Mouse (Mus musculus) MEL (cell line): ENCODE measurements at regions not wholly inside any gene's neighbourhood (a gene's known extent, or its start where the extent isn't known, plus 50 kb on each side); places are given as distances from the start of the nearest gene placed in this dataset.
A peak's percentile ranks its signal among the peaks of the same experiment; 100 is the strongest.
"Not testable (repeated sequence)": the region's sequence is repeated elsewhere in the genome, so short reads cannot be mapped to it uniquely, and the experiment has no call there.

Experiments
- DNase-seq: peaks from one replicate; pipeline ENCODE4 v3.0.0; 2011; ENCODE audit warnings: low read depth, low spot score
- H3K27ac ChIP-seq: 2 replicates; pipeline ENCODE4 v1.5.1; 2012; ENCODE audit warnings: low read depth, mild to moderate bottlenecking, control low read depth, low read length, moderate library complexity; ENCODE audit not compliant: control insufficient read depth
- H3K27me3 ChIP-seq, 2 experiments: fragments of 150-350 bp in 1 of 2; sonication (generic) in 1 of 2; 2 replicates each; pipeline ENCODE4 v1.6.1; 2012; ENCODE audit warnings: low read length in 2 of 2, mild to moderate bottlenecking in 2 of 2, improper control_type of control experiment in 1 of 2, moderate library complexity in 1 of 2; ENCODE audit not compliant: insufficient read depth in 2 of 2, control insufficient read depth in 1 of 2
- H3K36me3 ChIP-seq, 2 experiments: 2 replicates each; pipeline ENCODE4 v1.6.1; 2012 to 2014; ENCODE audit warnings: low read length in 2 of 2, improper control_type of control experiment in 1 of 2, inconsistent platforms in 1 of 2, mild to moderate bottlenecking in 1 of 2; ENCODE audit not compliant: insufficient read depth in 2 of 2, control insufficient read depth in 1 of 2
- H3K4me1 ChIP-seq, 2 experiments: fragments of 150-350 bp in 1 of 2; sonication (generic) in 1 of 2; 2 replicates each; pipeline ENCODE4 v1.6.1; 2012; ENCODE audit warnings: low read length in 2 of 2, improper control_type of control experiment in 1 of 2, mild to moderate bottlenecking in 1 of 2; ENCODE audit not compliant: insufficient read depth in 2 of 2, control insufficient read depth in 1 of 2
- H3K4me3 ChIP-seq, 2 experiments: fragments of 150-350 bp in 1 of 2; sonication (generic) in 1 of 2; 2 replicates each; pipeline ENCODE4 v1.5.1; 2012; ENCODE audit warnings: low read depth in 2 of 2, low read length in 2 of 2, mild to moderate bottlenecking in 2 of 2, moderate library complexity in 2 of 2, control low read depth in 1 of 2, improper control_type of control experiment in 1 of 2; ENCODE audit not compliant: control insufficient read depth in 1 of 2, insufficient read depth in 1 of 2
- H3K79me2 ChIP-seq: 2 replicates; pipeline ENCODE4 v1.6.1; 2012; ENCODE audit warnings: mild to moderate bottlenecking, low read length, moderate library complexity; ENCODE audit not compliant: control insufficient read depth, poor library complexity, insufficient read depth
- H3K9ac ChIP-seq: 2 replicates; pipeline ENCODE4 v1.6.1; 2012; ENCODE audit warnings: low read depth, mild to moderate bottlenecking, control low read depth, low read length, moderate library complexity; ENCODE audit not compliant: control insufficient read depth, poor library complexity, severe bottlenecking
- H3K9me3 ChIP-seq: fragments of 150-350 bp; sonication (generic); replicated peaks from 2 replicates; pipeline ENCODE4 v1.6.1; 2012; ENCODE audit warnings: mild to moderate bottlenecking, low read length, improper control_type of control experiment, moderate library complexity; ENCODE audit not compliant: insufficient read depth
- CHD1 ChIP-seq: IDR thresholded peaks from 2 replicates; pipeline ENCODE4 v1.6.1; 2012; ENCODE audit warnings: low read depth, mild to moderate bottlenecking, inconsistent platforms, low read length, improper control_type of control experiment
- CHD2 ChIP-seq: IDR thresholded peaks from 2 replicates; pipeline ENCODE4 v1.6.1; 2011; ENCODE audit warnings: low read length, improper control_type of control experiment
- ELF1 ChIP-seq: IDR thresholded peaks from 2 replicates; pipeline ENCODE4 v1.6.1; 2014; ENCODE audit warnings: low read depth, mild to moderate bottlenecking, inconsistent platforms, low read length, improper control_type of control experiment, moderate library complexity
- EP300 ChIP-seq, 2 experiments: IDR thresholded peaks; 2 replicates each; pipeline ENCODE4 v1.6.1; 2011; ENCODE audit warnings: improper control_type of control experiment in 2 of 2, low read length in 2 of 2, low read depth in 1 of 2, mild to moderate bottlenecking in 1 of 2
- GATA1 ChIP-seq: IDR thresholded peaks from 2 replicates; pipeline ENCODE4 v1.6.1; 2011; ENCODE audit warnings: low read depth, low read length, improper control_type of control experiment
- HCFC1 ChIP-seq: IDR thresholded peaks from 2 replicates; pipeline ENCODE4 v1.6.1; 2012; ENCODE audit warnings: low read depth, mild to moderate bottlenecking, inconsistent platforms, low read length, improper control_type of control experiment, moderate library complexity
- KAT2A ChIP-seq: conservative IDR thresholded peaks from 2 replicates; pipeline ENCODE4 v1.6.1; 2012; ENCODE audit warnings: low read depth, low read length, improper control_type of control experiment, inconsistent platforms
- MAFK ChIP-seq: IDR thresholded peaks from 2 replicates; pipeline ENCODE4 v1.6.1; 2011; ENCODE audit warnings: low read depth, mild to moderate bottlenecking, low read length, improper control_type of control experiment, borderline replicate concordance
- MAX ChIP-seq: IDR thresholded peaks from 2 replicates; pipeline ENCODE4 v1.6.1; 2011; ENCODE audit warnings: low read length, improper control_type of control experiment
- MAZ ChIP-seq: IDR thresholded peaks from 2 replicates; pipeline ENCODE4 v1.6.1; 2012; ENCODE audit warnings: low read depth, mild to moderate bottlenecking, inconsistent platforms, low read length, improper control_type of control experiment
- MEF2A ChIP-seq: IDR thresholded peaks from 2 replicates; pipeline ENCODE4 v1.6.1; 2014; ENCODE audit warnings: low read depth, mild to moderate bottlenecking, inconsistent platforms, low read length, improper control_type of control experiment; ENCODE audit not compliant: poor library complexity, insufficient replicate concordance, severe bottlenecking; ENCODE audit errors: extremely low read depth
- MXI1 ChIP-seq: IDR thresholded peaks from 2 replicates; pipeline ENCODE4 v1.6.1; 2011; ENCODE audit warnings: mild to moderate bottlenecking, low read depth, low read length, improper control_type of control experiment
- MYB ChIP-seq: IDR thresholded peaks from 2 replicates; pipeline ENCODE4 v1.6.1; 2011; ENCODE audit warnings: mild to moderate bottlenecking, low read depth, low read length, improper control_type of control experiment
- POLR2AphosphoS2 ChIP-seq: IDR thresholded peaks from 2 replicates; pipeline ENCODE4 v1.6.1; 2011; ENCODE audit warnings: low read length, improper control_type of control experiment
- RCOR1 ChIP-seq: IDR thresholded peaks from 2 replicates; pipeline ENCODE4 v1.6.1; 2012; ENCODE audit warnings: low read depth, mild to moderate bottlenecking, inconsistent platforms, low read length, improper control_type of control experiment
- SIN3A ChIP-seq: IDR thresholded peaks from 2 replicates; pipeline ENCODE4 v1.6.1; 2012; ENCODE audit warnings: low read length, improper control_type of control experiment, inconsistent platforms
- TAL1 ChIP-seq: IDR thresholded peaks from 2 replicates; pipeline ENCODE4 v1.6.1; 2012; ENCODE audit warnings: mild to moderate bottlenecking, inconsistent platforms, low read length, moderate library complexity, mixed read lengths
- USF1 ChIP-seq: IDR thresholded peaks from 2 replicates; pipeline ENCODE4 v1.6.1; 2014; ENCODE audit warnings: low read depth, mild to moderate bottlenecking, inconsistent platforms, low read length, improper control_type of control experiment, moderate library complexity
- ZKSCAN1 ChIP-seq: IDR thresholded peaks from 2 replicates; pipeline ENCODE4 v1.6.1; 2012; ENCODE audit warnings: low read depth, mild to moderate bottlenecking, inconsistent platforms, low read length, improper control_type of control experiment, moderate library complexity

- peak; percentile 83 for DNase-seq
- H3K36me3 ChIP-seq, H3K4me3 ChIP-seq, H3K27me3 ChIP-seq, H3K4me1 ChIP-seq, H3K9ac ChIP-seq, H3K9me3 ChIP-seq, H3K27ac ChIP-seq, H3K79me2 ChIP-seq: not testable (repeated sequence)
- TF ChIP-seq EP300 (IDR thresholded peaks at IDR 0.05; ENCODE audit: low read depth in 1 of 2, low read length in 2 of 2) (peak; percentile 18 to 39; a peak in 1 of 4 replicates), TAL1 (0 out of 2 replicates have a peak, but pooled peaks have one; percentile 9)
Observed at GRCm38 (mm10) chr1:149063011-149063410, 898.1 kb downstream of the Pla2g4a start.

- Histone ChIP-seq H3K27me3 (no peaks in the 10 kb centered on the region), H3K9me3 (no peaks in the 10 kb centered on the region), H3K27ac (no peak overlapping the region), H3K4me1 (no peaks in the 10 kb centered on the region), H3K9ac (no peak overlapping the region), H3K79me2 (no peaks in the 10 kb centered on the region), H3K36me3 (no peaks in the 10 kb centered on the region), H3K4me3 (no peak overlapping the region)
- no peak for DNase-seq
- no peak for TF ChIP-seq MYB
- TF ChIP-seq USF1: no peak
- TF ChIP-seq MAZ: no peak
- no peak for TF ChIP-seq POLR2AphosphoS2
- no peak for TF ChIP-seq ELF1
- no peak for TF ChIP-seq MEF2A
- TF ChIP-seq MAFK: no peak
- TF ChIP-seq CHD2: no peak
- no peak for TF ChIP-seq KAT2A
- TF ChIP-seq GATA1: no peak
- TF ChIP-seq, all 39 proteins: peak for 0
Observed at GRCm38 (mm10) chr1:149038188-149038967, 922.7 kb downstream of the Pla2g4a start.

DNA sequence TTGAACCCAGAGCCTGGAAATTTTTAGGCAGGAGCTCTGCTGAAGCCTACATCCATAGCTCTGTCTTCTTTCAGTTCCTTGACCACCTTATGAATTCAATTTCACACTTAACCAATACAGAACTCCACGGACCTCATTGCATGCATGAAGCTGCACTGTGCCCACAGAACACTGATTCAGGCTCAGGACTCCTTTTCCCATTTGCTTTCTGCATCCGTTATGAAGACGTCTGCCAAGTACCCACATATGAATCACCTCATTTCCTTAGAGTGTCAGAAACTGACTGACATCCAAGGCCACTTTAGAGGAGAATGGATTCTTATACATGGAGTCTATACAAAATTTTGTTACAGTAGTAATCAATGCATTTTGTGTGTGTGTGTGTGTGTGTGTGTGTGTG lies 932.8 kb downstream of the Pla2g4a start:
- no peak for DNase-seq
- H3K4me3 ChIP-seq: no peak overlapping the region

More for the DNA sequence above, 932.8 kb downstream of the Pla2g4a start:
- Histone ChIP-seq H3K36me3 (no peaks in the 10 kb centered on the region), H3K9me3 (no peaks in the 10 kb centered on the region), H3K79me2 (no peaks in the 10 kb centered on the region), H3K9ac (no peak overlapping the region), H3K27ac (no peak overlapping the region), H3K27me3 (no peaks in the 10 kb centered on the region), H3K4me1 (no peaks in the 10 kb centered on the region)
- TF ChIP-seq MXI1 (no peak), EP300 (IDR thresholded peaks at IDR 0.05; ENCODE audit: low read depth in 1 of 2, low read length in 2 of 2) (no peak), CHD1 (no peak), TAL1 (no peak), ZKSCAN1 (no peak), KAT2A (no peak), SIN3A (no peak), MAZ (no peak), RCOR1 (no peak), MAX (no peak), HCFC1 (no peak), POLR2AphosphoS2 (no peak)
